Mouse (Mus musculus) mature B cell (primary cell): ENCODE data around the gene Gpank1.

Source experiments
- in situ Hi-C: fragments of 300-500 bp; cut with MboI; formaldehyde crosslinking; loops from 2 replicates; pipeline ENCODE4 v1.14.3; 2019

Gpank1 gene

GRCm38 (mm10) chr17:35121143-35121799 lies at the start of gene Gpank1:
TSS of gene Gpank1 (plus strand) at chr17:35121455.
- in situ Hi-C loops, result no loop called here

GRCm38 (mm10) chr17:35074097-35074496 lies 47.2 kb upstream of the Gpank1 start:
- in situ Hi-C loops, result no loop called here

GRCm38 (mm10) chr17:35076507-35077176 lies 44.6 kb upstream of the Gpank1 start, which contains the start of gene Ly6g6e:
TSS of gene Ly6g6e (plus strand) at chr17:35076902.
- in situ Hi-C loops, result no loop called here

GRCm38 (mm10) chr17:35077285-35077684 lies 44.0 kb upstream of the Gpank1 start:
- in situ Hi-C loops, result no loop called here

GRCm38 (mm10) chr17:35077786-35078233 lies 43.4 kb upstream of the Gpank1 start, which contains the start of gene Ly6g6d:
TSS of gene Ly6g6d (minus strand) at chr17:35078065.
- in situ Hi-C loops, result no loop called here

- in situ Hi-C loops, result no loop called here
Measured at GRCm38 (mm10) chr17:35079778-35080177, 41.5 kb upstream of the Gpank1 start.

GRCm38 (mm10) chr17:35080248-35080647 lies 41.0 kb upstream of the Gpank1 start:
- in situ Hi-C loops, result no loop called here

- in situ Hi-C loops, result no loop called here
Measured at GRCm38 (mm10) chr17:35080710-35081109, 40.5 kb upstream of the Gpank1 start.

GRCm38 (mm10) chr17:35082841-35083576 lies 38.2 kb upstream of the Gpank1 start:
- in situ Hi-C loops, result no loop called here

GRCm38 (mm10) chr17:35083929-35084497 lies 37.2 kb upstream of the Gpank1 start:
- in situ Hi-C loops, result no loop called here

- in situ Hi-C loops, result no loop called here
Measured at GRCm38 (mm10) chr17:35085208-35085865, 35.9 kb upstream of the Gpank1 start, which contains the start of gene Ly6g6f. TSS of gene Ly6g6f (minus strand) at chr17:35085610.

- in situ Hi-C loops, result no loop called here
Measured at GRCm38 (mm10) chr17:35088151-35088550, 33.1 kb upstream of the Gpank1 start.

GRCm38 (mm10) chr17:35088825-35089644 lies 32.2 kb upstream of the Gpank1 start, which contains the start of gene Abhd16a:
TSS of gene Abhd16a (plus strand) at chr17:35089263.
- in situ Hi-C loops, result no loop called here

GRCm38 (mm10) chr17:35090166-35090932 lies 30.9 kb upstream of the Gpank1 start:
- in situ Hi-C loops, result no loop called here

- in situ Hi-C loops, result no loop called here
Measured at GRCm38 (mm10) chr17:35092403-35093198, 28.7 kb upstream of the Gpank1 start.

GRCm38 (mm10) chr17:35094475-35095365 lies 26.5 kb upstream of the Gpank1 start:
- in situ Hi-C loops, result no loop called here

GRCm38 (mm10) chr17:35096597-35096996 lies 24.7 kb upstream of the Gpank1 start:
- in situ Hi-C loops, result no loop called here

GRCm38 (mm10) chr17:35097164-35097655 lies 24.0 kb upstream of the Gpank1 start:
- in situ Hi-C loops, result no loop called here
